Mouse (Mus musculus) erythroblast, embryonic 14.5 days (primary cell): Measurements from ENCODE around the gene Rpl21.

Experiments used
- GATA1 ChIP-seq: IDR thresholded peaks from 2 replicates; pipeline ENCODE4 v1.6.1; 2012; ENCODE audit warnings: low read length, inconsistent platforms, mixed read lengths
- TAL1 ChIP-seq: IDR thresholded peaks from 3 replicates; pipeline ENCODE4 v1.6.1; 2012; ENCODE audit warnings: low read length, inconsistent platforms, mixed read lengths

DNA sequence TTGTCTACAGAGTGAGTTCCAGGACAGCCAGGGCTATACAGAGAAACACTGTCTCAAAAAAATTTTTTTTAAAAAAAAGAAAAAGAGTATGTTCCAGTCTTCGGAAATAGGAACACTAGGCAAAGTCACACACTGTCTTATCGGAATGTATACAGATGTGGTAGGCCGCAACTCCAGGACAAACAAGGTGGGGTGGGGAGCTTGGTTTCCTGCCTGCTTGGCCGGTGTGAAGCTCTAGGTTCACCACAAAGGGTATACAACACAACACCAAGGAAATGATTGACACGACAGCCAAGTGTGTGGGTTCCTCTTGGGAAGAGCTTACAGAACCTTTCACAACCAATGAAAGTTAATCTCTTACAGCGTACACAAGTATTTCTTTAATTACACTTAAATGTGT is 49.6 kb downstream of the Rpl21 start:
- TF ChIP-seq GATA1 (no peak), TAL1 (no peak)
